Mouse (Mus musculus) erythroblast, embryonic 14.5 days (primary cell): ENCODE measurements around the gene Trap1a.

ENCODE experiments used
- GATA1 ChIP-seq: IDR thresholded peaks from 2 replicates; pipeline ENCODE4 v1.6.1; 2012; ENCODE audit warnings: low read length, inconsistent platforms, mixed read lengths
- TAL1 ChIP-seq: IDR thresholded peaks from 3 replicates; pipeline ENCODE4 v1.6.1; 2012; ENCODE audit warnings: low read length, inconsistent platforms, mixed read lengths

DNA sequence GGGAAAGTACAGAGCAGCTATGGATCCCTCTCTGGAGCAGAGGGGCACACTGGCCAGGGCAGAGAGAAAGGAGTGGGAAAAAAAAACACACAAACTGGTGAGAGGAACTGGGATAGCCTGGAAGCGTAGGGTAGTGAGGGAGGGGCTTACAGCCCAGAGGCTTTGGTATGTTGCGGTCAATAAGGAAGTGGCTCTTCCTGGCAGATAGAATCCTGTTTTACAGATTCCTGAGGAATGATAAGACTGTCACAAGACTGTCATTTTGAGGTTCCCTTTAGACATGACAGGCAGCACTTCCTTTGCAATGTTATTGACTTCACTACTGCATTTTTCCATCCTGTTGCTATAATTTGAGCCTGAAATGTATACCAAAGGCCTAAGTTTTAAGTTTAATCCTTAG lies 7.7 kb downstream of the Trap1a start:
- TF ChIP-seq GATA1 = no peak
- TF ChIP-seq TAL1 = no peak
